Mouse (Mus musculus) spleen, adult 2 months (tissue): ENCODE measurements at regions not wholly inside any gene's neighbourhood (a gene's known extent, or its start where the extent isn't known, plus 50 kb on each side); places are given as distances from the start of the nearest gene placed in this dataset.
"Not testable (repeated sequence)": the region's sequence is repeated elsewhere in the genome, so short reads cannot be mapped to it uniquely, and the experiment has no call there.

Experiments
- DNase-seq, 2 experiments: peaks; one replicate each; pipeline versions ENCODE4 v3.0.0 to v3.0.0-alpha.2; 2012 to 2021; ENCODE audit warnings: low spot score in 2 of 2, low read depth in 1 of 2
- H3K27ac ChIP-seq: fragments of 200-500 bp; 2 replicates; pipeline ENCODE4 v1.5.1; 2012; ENCODE audit warnings: low read length, inconsistent platforms; ENCODE audit not compliant: insufficient read depth
- H3K27me3 ChIP-seq: fragments of 200-500 bp; 2 replicates; pipeline ENCODE4 v1.6.1; 2012; ENCODE audit warnings: mild to moderate bottlenecking, moderate library complexity, low read length, inconsistent platforms; ENCODE audit not compliant: control insufficient read depth, insufficient read depth
- H3K36me3 ChIP-seq: fragments of 200-500 bp; 2 replicates; pipeline ENCODE4 v1.6.1; 2012; ENCODE audit warnings: mild to moderate bottlenecking, low read length, inconsistent platforms; ENCODE audit not compliant: control insufficient read depth, insufficient read depth
- H3K4me1 ChIP-seq: fragments of 200-500 bp; 2 replicates; pipeline ENCODE4 v1.6.1; 2011; ENCODE audit warnings: inconsistent platforms; ENCODE audit not compliant: control insufficient read depth, insufficient read depth, insufficient read length
- H3K4me3 ChIP-seq: fragments of 200-500 bp; 2 replicates; pipeline ENCODE4 v1.5.1; 2011; ENCODE audit warnings: mild to moderate bottlenecking, inconsistent platforms; ENCODE audit not compliant: insufficient read depth, insufficient read length; ENCODE audit errors: extremely low read depth
- CTCF ChIP-seq: fragments of 200-500 bp; IDR thresholded peaks from 2 replicates; pipeline ENCODE4 v1.5.1; 2011; ENCODE audit warnings: mild to moderate bottlenecking, inconsistent platforms; ENCODE audit not compliant: insufficient read depth, insufficient read length, insufficient replicate concordance; ENCODE audit errors: extremely low read depth
- POLR2A ChIP-seq: fragments of 200-500 bp; IDR thresholded peaks from 2 replicates; pipeline ENCODE4 v1.6.1; 2011; ENCODE audit warnings: low read depth, low read length, inconsistent platforms
- WGBS: fragments of 180-500 bp; shearing (Covaris S2); methylation state at CpG from one replicate; pipeline ENCODE4 v1.1.7; 2018; 5-methylcytosine and 5-hydroxymethylcytosine counted together

GRCm38 (mm10) chr8:26760726-26761125 lies 216.4 kb upstream of the Zfp703 start:
- no peak overlapping the region for H3K27ac ChIP-seq
- no peak for DNase-seq
- H3K36me3 ChIP-seq = no peaks in the 10 kb centered on the region
- H3K4me3 ChIP-seq = no peak overlapping the region
- no peaks in the 10 kb centered on the region for H3K4me1 ChIP-seq
- TF ChIP-seq POLR2A (no peak), CTCF (no peak)
- H3K27me3 ChIP-seq = no peaks in the 10 kb centered on the region
- 96% methylated on average over 1 of the region's 1 CpGs for WGBS

- Histone ChIP-seq H3K4me3 (no peak overlapping the region), H3K27ac (no peak overlapping the region), H3K27me3 (no peaks in the 10 kb centered on the region), H3K36me3 (no peaks in the 10 kb centered on the region), H3K4me1 (no peaks in the 10 kb centered on the region)
- 89% methylated on average over 16 of the region's 16 CpGs for WGBS
- TF ChIP-seq CTCF = no peak
- no peak for TF ChIP-seq POLR2A
- DNase-seq = no peak
Measured at GRCm38 (mm10) chr8:26762942-26763778, 214.0 kb upstream of the Zfp703 start.

GRCm38 (mm10) chr8:26768474-26769229 lies 208.5 kb upstream of the Zfp703 start:
- no peaks in the 10 kb centered on the region for H3K4me1 ChIP-seq
- no peaks in the 10 kb centered on the region for H3K27me3 ChIP-seq
- no peak overlapping the region for H3K27ac ChIP-seq
- 90% methylated on average over 10 of the region's 10 CpGs for WGBS
- no peak for DNase-seq
- no peaks in the 10 kb centered on the region for H3K36me3 ChIP-seq
- no peak overlapping the region for H3K4me3 ChIP-seq
- TF ChIP-seq CTCF (no peak), POLR2A (no peak)

- Histone ChIP-seq H3K27ac (no peak overlapping the region), H3K4me1 (no peaks in the 10 kb centered on the region), H3K36me3 (no peaks in the 10 kb centered on the region), H3K4me3 (no peak overlapping the region), H3K27me3 (no peaks in the 10 kb centered on the region)
- 10% methylated on average over 16 of the region's 16 CpGs for WGBS
- TF ChIP-seq POLR2A (no peak), CTCF (no peak)
- DNase-seq = no peak
Measured at GRCm38 (mm10) chr8:26770424-26770886, 206.7 kb upstream of the Zfp703 start.

- H3K27me3 ChIP-seq = no peaks in the 10 kb centered on the region
- TF ChIP-seq CTCF (no peak), POLR2A (no peak)
- no peaks in the 10 kb centered on the region for H3K36me3 ChIP-seq
- no peak overlapping the region for H3K27ac ChIP-seq
- no peak overlapping the region for H3K4me3 ChIP-seq
- H3K4me1 ChIP-seq = no peaks in the 10 kb centered on the region
- DNase-seq = no peak
- 77% methylated on average over 10 of the region's 10 CpGs for WGBS
Measured at GRCm38 (mm10) chr8:26778917-26779537, 198.1 kb upstream of the Zfp703 start.

- Histone ChIP-seq H3K4me3 (no peak overlapping the region), H3K4me1 (no peaks in the 10 kb centered on the region), H3K36me3 (no peaks in the 10 kb centered on the region), H3K27me3 (no peaks in the 10 kb centered on the region), H3K27ac (no peak overlapping the region)
- TF ChIP-seq CTCF (no peak), POLR2A (no peak)
- no peak for DNase-seq
- 65% methylated on average over 19 of the region's 19 CpGs for WGBS
Measured at GRCm38 (mm10) chr8:26780515-26780914, 196.6 kb upstream of the Zfp703 start.

GRCm38 (mm10) chr8:26782936-26783335 lies 194.2 kb upstream of the Zfp703 start:
- H3K27me3 ChIP-seq, H3K4me3 ChIP-seq, H3K27ac ChIP-seq, H3K4me1 ChIP-seq, H3K36me3 ChIP-seq, DNase-seq: not testable (repeated sequence)
- WGBS = 93% methylated on average over 8 of the region's 8 CpGs
